Mouse (Mus musculus): ENCODE data around the gene Kitl.

- no peak for TF ChIP-seq POLR2A (IDR thresholded peaks at IDR 0.05; ENCODE audit: borderline replicate concordance, insufficient read depth, low read length)
- no peak for TF ChIP-seq CTCF (IDR thresholded peaks at IDR 0.05; ENCODE audit: borderline replicate concordance, insufficient read depth, low read depth, low read length)
Measured at GRCm38 (mm10) chr10:100052404-100052803, 37.0 kb downstream of the Kitl start.
